Mouse (Mus musculus) left cerebral cortex, postnatal 14 days (tissue): ENCODE measurements around the gene Ppid. TPM values are rescaled to one million over a fixed set of nuclear protein-coding genes. Genes with fewer than 3 reads are reported as not detected.
A peak's percentile ranks its signal among the peaks of the same experiment; 100 is the strongest.

ENCODE experiments used
- DNase-seq, 2 experiments: peaks; one replicate each; pipeline ENCODE4 v3.0.0; 2021 to 2022; ENCODE audit warnings: low spot score in 2 of 2, mixed read lengths in 1 of 2
- intact Hi-C: fragments of 180-260 bp; cut with DNase I; formaldehyde crosslinking; loops from one replicate; pipeline ENCODE4 v1.15.1; 2025
- long read RNA-seq, 2 experiments: library from polyadenylated mRNA; stranded (forward); transcript quantifications; one replicate each; pipeline ENCODE4 v2.0.0; 2021
- total RNA-seq, 2 experiments: library from RNA; stranded (reverse); gene quantifications; 2 replicates each; pipeline ENCODE4 v1.2.3; 2021

Gene Ppid
- total RNA-seq = 10 to 100 TPM; 63.5 to 65.9 TPM
- long read RNA-seq, experiment 1, transcript Ppid-204 (9 exons, 3,777 nt) = minor isoform, 7 of 94 reads
- long read RNA-seq, experiment 1, transcript Ppid-201 (10 exons, 1,752 nt) = major isoform, 81 of 94 reads
- long read RNA-seq, experiment 1, partial matches to known transcripts = 4 of 94 reads
- long read RNA-seq, experiment 1, other reads (novel, unspliced or antisense) = 2 of 94 reads
- long read RNA-seq, experiment 2, transcript Ppid-201 (10 exons, 1,752 nt) = major isoform, 56 of 65 reads
- long read RNA-seq, experiment 2, transcript Ppid-204 (9 exons, 3,777 nt) = minor isoform, 5 of 65 reads
- long read RNA-seq, experiment 2, partial matches to known transcripts = 2 of 65 reads
- long read RNA-seq, experiment 2, other reads (novel, unspliced or antisense) = 2 of 65 reads

- DNase-seq = peak; percentile 71 to 79
- intact Hi-C loops = no loop called here
Observed at GRCm38 (mm10) chr3:79590863-79591792, at the start of gene Ppid. Ppid (plus strand) TSS chr3:79591342.

- no peak for DNase-seq
- intact Hi-C loops = no loop called here
Observed at GRCm38 (mm10) chr3:79542585-79542984, 48.6 kb upstream of the Ppid start.

GRCm38 (mm10) chr3:79548681-79549437 is 42.3 kb upstream of the Ppid start:
- DNase-seq = no peak
- intact Hi-C loops = no loop called here

- intact Hi-C loops = no loop called here
- DNase-seq = peak in 1 of 2 experiments; percentile 44
Observed at GRCm38 (mm10) chr3:79549751-79550393, 41.3 kb upstream of the Ppid start.

- no peak for DNase-seq
- intact Hi-C loops = no loop called here
Observed at GRCm38 (mm10) chr3:79551826-79552552, 39.2 kb upstream of the Ppid start.

- DNase-seq = no peak
- intact Hi-C loops = no loop called here
Observed at GRCm38 (mm10) chr3:79553779-79554178, 37.4 kb upstream of the Ppid start.

GRCm38 (mm10) chr3:79555061-79555460 is 36.1 kb upstream of the Ppid start:
- DNase-seq = no peak
- intact Hi-C loops = no loop called here

GRCm38 (mm10) chr3:79559021-79559772 is 31.9 kb upstream of the Ppid start:
- intact Hi-C loops = no loop called here
- DNase-seq = peak; percentile 61

GRCm38 (mm10) chr3:79559773-79560045 is 31.4 kb upstream of the Ppid start:
- intact Hi-C loops = no loop called here

GRCm38 (mm10) chr3:79560555-79560954 is 30.6 kb upstream of the Ppid start:
- intact Hi-C loops = no loop called here

More at GRCm38 (mm10) chr3:79559773-79560045, 31.4 kb upstream of the Ppid start:
- DNase-seq = no peak

GRCm38 (mm10) chr3:79561784-79562715 is 29.1 kb upstream of the Ppid start:
- DNase-seq = no peak
- intact Hi-C loops = no loop called here

More at GRCm38 (mm10) chr3:79560555-79560954, 30.6 kb upstream of the Ppid start:
- no peak for DNase-seq

- intact Hi-C loops = no loop called here
- no peak for DNase-seq
Observed at GRCm38 (mm10) chr3:79563511-79563910, 27.6 kb upstream of the Ppid start.

- DNase-seq = no peak
- intact Hi-C loops = loop anchor here (5.0 kb wide), 1 partner anchor 278 kb away; the partner anchor contains the start of gene Rapgef2
Observed at GRCm38 (mm10) chr3:79564875-79565606, 26.1 kb upstream of the Ppid start.

GRCm38 (mm10) chr3:79566716-79567691 is 24.1 kb upstream of the Ppid start:
- DNase-seq = peak in 1 of 2 experiments; percentile 39
- intact Hi-C loops = loop anchor here (1.0 to 5.0 kb wide), 2 partner anchors 49 to 280 kb away; partner anchors contain the start of gene Rapgef2
